Comparison of ENCODE assay signal across 8 mouse cellular contexts in the genomic region with DNA sequence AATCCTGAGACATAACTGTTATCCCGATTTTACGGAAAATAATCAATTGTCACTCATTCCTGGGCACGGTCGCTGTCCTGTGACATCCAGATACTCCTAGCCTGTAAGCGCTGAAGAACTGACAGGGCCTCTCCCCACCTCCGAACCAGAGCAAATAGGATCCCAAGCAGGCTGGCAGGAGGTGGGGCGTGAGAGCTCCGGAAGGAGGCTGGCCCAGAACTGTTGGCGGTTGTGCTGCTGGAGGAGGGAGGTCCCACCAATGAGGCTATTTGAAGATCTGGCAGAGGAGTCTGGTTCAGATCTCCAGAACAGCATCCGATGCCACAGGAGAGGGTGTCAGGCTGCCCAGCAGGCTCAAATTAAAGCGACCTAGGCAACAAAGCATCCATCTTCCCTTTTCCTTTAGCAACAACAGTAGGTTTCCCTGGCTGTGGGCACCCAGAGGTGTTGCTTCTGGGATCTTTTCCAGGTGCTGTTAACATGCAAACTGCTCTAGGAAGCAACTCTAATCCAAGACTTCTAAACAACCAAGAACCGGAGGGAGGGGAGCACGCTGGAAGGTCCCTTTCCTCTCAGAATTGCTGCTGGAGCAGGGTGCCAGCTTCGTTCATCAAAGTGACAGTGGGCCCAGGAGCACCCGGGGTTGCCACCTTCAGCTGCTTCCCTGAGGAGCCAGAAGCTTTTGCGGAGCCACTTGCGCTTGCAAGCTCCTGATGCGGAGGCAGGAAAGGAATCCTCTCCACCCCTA. TPM values are rescaled to one million over a fixed set of nuclear protein-coding genes. Genes with fewer than 3 reads are reported as not detected.
DNase-seq lines count a peak whose midpoint lies in the region; ATAC-seq lines count a peak whose summit lies in the region.

No protein-coding gene starts in this region.

- peak; percentile 90 for DNase-seq in ZHBTc4 (ENCODE audit: low read depth, low spot score)
- peak; percentile 88 to 91 for DNase-seq in cerebellum, postnatal 25 days
- peak; percentile 73 to 80 for DNase-seq in frontal cortex, postnatal 25 days (ENCODE audit: low spot score in 2 of 2)
- peak; percentile 84 for DNase-seq in hindbrain, embryonic 14.5 days (ENCODE audit: low spot score)
- peak; percentile 88 for DNase-seq in left cerebral cortex, adult 11 months (ENCODE audit: low spot score)
- peak; percentile 93 for DNase-seq in lung, postnatal 36 days
- peak; percentile 65 for DNase-seq in retina, postnatal 7 days (ENCODE audit: low read depth, low spot score)
- DNase-seq in urinary bladder, postnatal 25 days (ENCODE audit: low spot score), result peak; percentile 59

- H3K4me2 ChIP-seq in hindbrain, embryonic 14.5 days (replicated peaks), result peak overlapping the region; percentile 82

- no peaks in the 10 kb centered on the region for H3K27me3 ChIP-seq in hindbrain, embryonic 14.5 days (ENCODE audit: control insufficient read depth, insufficient read depth, low read length)

- H3K4me1 ChIP-seq in hindbrain, embryonic 14.5 days (replicated peaks; ENCODE audit: control insufficient read depth, insufficient read depth, low read length), result peaks cover 32% of the 10 kb centered on the region

- WGBS in hindbrain, embryonic 14.5 days, result under 1% methylated on average over 18 of the region's 18 CpGs

- H3K9me3 ChIP-seq in hindbrain, embryonic 14.5 days (ENCODE audit: control insufficient read depth, low read length), result no peaks in the 10 kb centered on the region

- peak; percentile 93 for ATAC-seq in hindbrain, embryonic 14.5 days (ENCODE audit: low FRiP score)

- H3K9ac ChIP-seq in hindbrain, embryonic 14.5 days, result peak overlapping the region; percentile 66

- peak overlapping the region; percentile 49 for H3K4me3 ChIP-seq in hindbrain, embryonic 14.5 days (replicated peaks; ENCODE audit: low read length)

- H3K36me3 ChIP-seq in hindbrain, embryonic 14.5 days (replicated peaks; ENCODE audit: control insufficient read depth, insufficient read depth), result peaks cover 36% of the 10 kb centered on the region

- peak overlapping the region; percentile 94 for H3K27ac ChIP-seq in hindbrain, embryonic 14.5 days

RNA-seq across cellular contexts. Expression of a gene that starts 0.7 kb away (rescaled TPM):
- polyA plus RNA-seq in hindbrain, embryonic 14.5 days (2014; fragmentation: Nextera tagmentation; extraction: Ambion mirVana), result 127 and 128 TPM in 2 replicates

RNA-seq across cellular contexts. Expression of a gene that starts 5.6 kb away (rescaled TPM):
- 28.5 and 31.3 TPM in 2 replicates for polyA plus RNA-seq in hindbrain, embryonic 14.5 days (2014; fragmentation: Nextera tagmentation; extraction: Ambion mirVana)

RNA-seq across cellular contexts. Expression of a gene that starts 10.4 kb away (rescaled TPM):
- polyA plus RNA-seq in hindbrain, embryonic 14.5 days (2014; fragmentation: Nextera tagmentation; extraction: Ambion mirVana), result 2.7 and 5.4 TPM in 2 replicates

RNA-seq across cellular contexts. Expression of a gene that starts 16.4 kb away (rescaled TPM):
- polyA plus RNA-seq in hindbrain, embryonic 14.5 days (2014; fragmentation: Nextera tagmentation; extraction: Ambion mirVana), result 48.5 and 52.9 TPM in 2 replicates

RNA-seq across cellular contexts. Expression of a gene that starts 24.0 kb away (rescaled TPM):
- polyA plus RNA-seq in hindbrain, embryonic 14.5 days (2014; fragmentation: Nextera tagmentation; extraction: Ambion mirVana), result 166 and 188 TPM in 2 replicates

Comparison
In these comparisons a context has a peak if more than half of its experiments do, and no peak if none do; other contexts are left out.
1. Peak in every context shown above with its lines: DNase-seq, ATAC-seq, H3K4me3 ChIP-seq and H3K27ac ChIP-seq.